Mouse (Mus musculus): Measurements from ENCODE around the gene Nup107.

Nup107 gene

DNA sequence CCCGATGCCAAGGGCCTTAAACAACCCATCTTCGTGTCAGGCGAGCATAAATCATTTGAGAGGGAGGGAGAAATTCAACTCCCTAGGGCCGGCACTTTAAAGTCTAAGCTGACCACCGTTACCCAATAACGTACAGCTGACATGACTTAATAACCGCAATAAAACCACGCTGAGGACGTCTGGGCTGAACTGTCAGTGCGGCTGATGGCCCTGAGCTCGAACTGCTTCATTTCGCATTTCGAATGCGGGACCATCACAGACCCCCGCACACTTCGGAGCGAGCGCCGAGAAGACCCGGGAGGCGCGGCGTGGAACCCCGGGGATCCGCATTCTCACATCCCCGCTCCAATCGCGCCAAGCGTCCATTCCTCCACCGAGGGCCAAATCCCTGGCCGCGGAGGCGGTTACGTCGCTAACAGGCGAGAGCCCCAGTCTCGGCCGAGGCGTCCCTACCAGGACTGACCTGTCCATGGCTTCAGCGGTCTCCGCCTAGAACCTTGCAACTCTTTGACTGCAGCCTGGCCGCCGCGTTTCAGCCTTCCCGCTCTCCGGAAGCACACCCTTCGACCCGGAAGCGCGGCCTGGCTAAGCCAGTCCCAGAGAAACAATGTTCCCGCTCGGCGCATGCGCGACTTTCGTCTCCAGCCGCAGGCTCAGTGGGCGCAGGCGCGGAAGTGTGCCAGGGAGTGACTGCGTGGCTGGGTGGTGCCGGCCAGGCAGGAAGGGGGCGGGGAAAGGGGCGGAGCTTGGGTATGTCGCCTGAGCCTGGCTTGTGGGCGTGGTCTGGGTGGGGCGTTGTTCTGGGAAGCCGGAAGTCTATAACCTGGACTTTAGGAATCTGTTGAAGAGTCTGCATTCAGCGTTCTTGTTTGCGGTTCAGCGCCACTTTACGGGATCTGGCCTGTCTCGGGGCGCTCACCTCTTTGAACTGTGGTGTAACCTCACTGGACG lies at the start of gene Nup107:
TSS of gene Nup107 (minus strand) at position 565 of the 951 bp plus-strand sequence.
- in situ Hi-C loops (cut with MboI, MseI) = no loop called here

DNA sequence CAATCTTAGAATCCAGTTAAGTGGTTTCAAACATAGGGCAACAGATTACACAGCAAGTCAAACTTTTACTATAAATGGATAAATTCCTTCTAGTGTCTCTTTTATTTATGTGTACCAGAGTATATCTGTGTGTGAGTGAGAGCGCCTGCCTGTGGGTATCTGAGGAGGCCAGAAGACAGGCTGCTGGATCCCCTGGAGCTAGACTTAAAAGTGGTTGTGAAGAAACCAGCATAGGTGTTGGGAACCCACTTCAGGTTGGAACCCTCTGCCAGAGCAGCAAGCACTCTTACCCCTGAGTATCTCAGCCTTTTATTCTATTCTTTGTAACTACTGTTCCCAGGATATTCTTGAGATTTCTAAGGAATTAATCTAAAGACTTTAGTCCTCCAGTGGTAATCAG lies 49.3 kb upstream of the Nup107 start:
- in situ Hi-C loops (cut with MboI, MseI) = no loop called here

DNA sequence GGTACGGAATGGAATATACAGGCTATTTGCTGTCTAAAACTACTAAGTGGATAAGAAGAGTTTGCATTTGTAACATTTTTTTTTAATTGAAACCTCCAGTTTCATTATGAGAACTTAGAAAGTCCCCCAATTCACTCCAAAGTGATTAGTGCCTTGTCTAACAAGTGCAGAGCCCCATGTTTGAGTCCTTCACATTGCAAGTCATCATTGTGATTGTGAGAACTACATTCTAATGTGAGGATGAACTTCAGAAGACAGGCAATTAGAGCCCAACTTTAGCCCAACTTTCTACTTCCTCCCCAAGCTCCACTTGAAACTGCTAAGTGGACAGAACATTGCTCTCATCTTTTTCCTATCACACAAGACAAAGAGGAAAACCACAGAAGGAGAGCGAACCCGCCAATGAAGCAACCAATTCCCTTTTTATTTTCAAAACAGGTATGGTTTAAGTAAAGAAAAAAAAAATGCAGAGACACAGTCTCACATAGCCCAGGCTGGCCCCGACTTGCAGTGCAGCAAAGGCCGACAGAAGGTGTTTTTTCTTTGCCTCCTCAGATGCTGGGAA lies 48.0 kb upstream of the Nup107 start:
- in situ Hi-C loops (cut with MboI, MseI) = no loop called here

- in situ Hi-C loops (cut with MboI, MseI) = loop anchor here (10.0 kb wide), 1 partner anchor 75 kb away; no protein-coding TSS in a partner anchor
Observed at GRCm38 (mm10) chr10:117839737-117840136, 47.2 kb upstream of the Nup107 start.

DNA sequence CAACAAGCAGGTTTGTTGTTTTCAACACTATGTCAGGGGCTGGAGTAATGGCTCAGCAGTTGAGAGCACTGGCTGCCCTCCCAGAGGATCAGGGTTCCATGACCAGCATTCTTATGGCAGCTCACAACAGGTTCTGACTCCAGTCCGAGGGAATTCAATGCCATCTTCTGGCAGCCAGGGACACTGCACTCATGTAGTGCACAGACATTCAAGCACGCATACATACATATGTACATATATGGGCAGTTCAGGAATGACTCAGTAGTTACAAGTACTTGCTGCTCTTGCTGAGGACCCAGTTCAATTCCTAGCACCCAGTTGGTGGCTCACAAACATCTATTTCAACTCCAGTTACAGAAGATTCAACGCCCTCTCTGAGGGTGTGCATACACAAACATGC lies 46.4 kb upstream of the Nup107 start:
- in situ Hi-C loops (cut with MboI, MseI) = loop anchor here (10.0 kb wide), 1 partner anchor 76 kb away; no protein-coding TSS in a partner anchor

GRCm38 (mm10) chr10:117836354-117836753 lies 43.8 kb upstream of the Nup107 start:
- in situ Hi-C loops (cut with MboI, MseI) = loop anchor here (10.0 kb wide), 1 partner anchor 78 kb away; no protein-coding TSS in a partner anchor

DNA sequence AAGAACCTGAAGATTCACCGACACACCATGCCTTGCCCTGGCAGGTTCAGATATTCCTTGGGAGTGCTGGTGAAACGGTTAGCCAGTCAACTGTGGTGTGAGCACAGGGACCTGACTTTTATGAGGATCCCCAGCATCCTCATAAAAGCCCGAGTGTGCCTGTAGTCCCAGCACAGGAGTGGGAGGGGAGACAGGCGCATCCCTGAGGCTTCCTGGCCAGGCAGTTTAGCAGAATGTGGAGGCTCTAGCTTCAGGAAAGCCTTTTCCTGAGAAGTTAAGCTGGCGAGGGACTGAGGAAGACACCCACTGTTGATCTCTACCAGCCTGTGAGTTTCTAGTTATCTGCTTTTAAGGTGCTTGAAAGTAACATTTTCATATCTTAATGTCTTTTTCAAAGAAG lies 42.9 kb upstream of the Nup107 start:
- in situ Hi-C loops (cut with MboI, MseI) = loop anchor here (10.0 kb wide), 1 partner anchor 79 kb away; no protein-coding TSS in a partner anchor

DNA sequence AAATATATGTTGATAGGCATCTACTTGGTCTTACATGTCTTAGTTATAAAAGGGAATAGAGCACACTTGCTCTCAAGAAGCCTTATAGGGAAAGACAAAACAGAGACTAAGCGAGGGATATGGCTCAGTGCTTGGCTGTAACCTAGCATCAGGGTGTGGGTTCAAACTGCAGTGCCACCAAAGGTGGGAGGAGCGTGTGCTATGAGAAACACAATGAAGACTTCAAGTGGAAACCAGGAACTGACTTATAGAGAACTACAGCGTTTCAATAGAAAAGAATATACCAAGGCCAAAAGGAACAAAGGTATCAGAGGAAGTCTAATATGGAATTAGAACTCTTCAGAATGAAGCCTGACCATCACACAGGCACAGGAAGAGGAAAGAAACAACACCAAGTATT lies 38.3 kb upstream of the Nup107 start:
- in situ Hi-C loops (cut with MboI, MseI) = loop anchor here (5.0 to 10.0 kb wide), 2 partner anchors 84 to 107 kb away; no protein-coding TSS in a partner anchor

DNA sequence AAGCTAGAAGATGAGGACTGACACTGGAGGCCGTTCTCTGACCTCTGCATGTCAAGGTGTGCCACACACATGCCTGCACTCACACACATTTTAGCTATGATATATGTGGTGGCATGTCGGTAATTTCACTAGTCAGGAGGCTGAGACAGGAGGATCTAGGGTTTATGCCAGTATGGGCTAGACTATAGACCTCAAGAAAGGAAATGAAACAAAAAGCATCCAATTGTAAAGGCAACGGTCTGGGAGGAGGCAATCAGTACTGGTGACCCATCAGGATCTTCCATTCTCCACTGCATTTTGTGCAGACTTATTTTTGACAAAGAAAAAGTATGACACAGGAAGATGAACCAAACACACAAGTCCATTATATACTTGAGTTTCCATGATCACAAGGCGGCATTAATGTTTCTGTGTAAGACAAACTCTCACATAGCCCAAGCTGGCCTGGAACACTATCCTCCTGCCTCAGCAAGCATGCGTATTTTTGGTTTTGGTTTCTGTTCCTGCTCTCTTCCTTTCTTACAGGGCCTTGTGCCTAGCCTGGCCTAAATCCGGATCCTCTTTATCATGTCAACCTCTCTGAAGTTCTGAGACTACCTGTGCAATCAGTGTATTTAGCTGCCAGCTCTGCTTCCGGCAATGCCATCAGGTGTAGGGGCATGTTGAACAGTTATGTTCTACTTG lies 37.1 kb upstream of the Nup107 start:
- in situ Hi-C loops (cut with MboI, MseI) = loop anchor here (5.0 to 10.0 kb wide), 2 partner anchors 85 to 108 kb away; no protein-coding TSS in a partner anchor

DNA sequence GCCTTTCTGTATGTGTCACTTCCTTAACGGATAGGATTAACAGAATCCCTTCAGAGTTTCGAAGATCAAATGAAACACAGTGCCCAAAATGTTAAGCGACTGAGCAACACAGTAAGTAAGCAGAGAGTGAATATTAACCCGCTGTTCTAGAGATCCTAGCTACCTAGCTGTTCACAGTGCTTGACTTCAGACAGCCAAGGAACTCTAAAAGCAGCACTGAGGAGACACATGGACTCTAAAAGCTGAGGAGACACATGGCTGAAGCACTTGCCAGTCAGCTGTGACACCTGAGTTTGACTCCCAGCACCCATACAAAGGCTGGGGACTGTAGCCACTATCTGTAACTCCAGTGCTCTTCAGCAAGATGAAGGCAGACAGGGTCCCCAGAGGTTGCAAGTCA lies 36.5 kb upstream of the Nup107 start:
- in situ Hi-C loops (cut with MboI, MseI) = no loop called here

- in situ Hi-C loops (cut with MboI, MseI) = no loop called here
Observed at GRCm38 (mm10) chr10:117828536-117828935, 36.0 kb upstream of the Nup107 start.

DNA sequence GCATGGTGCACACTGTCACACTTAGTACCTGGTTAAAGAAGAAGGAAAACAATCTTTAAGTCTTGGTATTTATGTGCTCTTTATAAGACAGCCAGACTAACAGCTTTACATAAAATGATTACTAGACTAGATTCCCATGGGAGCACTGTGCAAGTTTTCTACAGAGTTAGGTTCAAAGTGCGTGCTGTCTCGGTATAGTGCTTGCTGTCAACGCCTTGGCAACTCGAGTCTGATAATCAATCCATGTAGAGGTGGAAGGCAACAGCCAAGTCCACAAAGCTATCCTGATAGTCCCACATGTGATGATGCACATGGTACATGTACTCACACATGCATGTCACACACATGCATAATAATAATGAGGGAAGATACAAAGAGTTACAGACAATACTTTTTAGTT lies 32.1 kb upstream of the Nup107 start:
- in situ Hi-C loops (cut with MboI, MseI) = no loop called here

DNA sequence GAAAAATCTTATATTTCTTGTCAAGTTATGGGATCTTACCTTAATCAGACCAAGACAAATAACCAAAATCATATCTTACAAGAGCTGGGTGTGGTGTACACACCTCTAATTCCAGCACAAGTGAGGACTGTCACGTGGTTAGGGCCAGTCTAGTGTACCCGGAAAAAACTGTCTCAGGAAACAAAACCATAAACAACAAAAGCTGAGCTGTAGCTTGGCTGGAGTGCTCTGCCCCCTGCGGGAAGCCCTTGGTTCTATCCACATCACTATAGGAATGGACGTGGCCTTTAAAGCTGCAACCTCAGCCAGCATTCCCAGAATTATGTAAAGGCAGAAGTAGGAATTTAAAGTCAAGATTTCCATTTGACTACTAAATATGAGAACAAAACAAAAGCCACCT lies 31.6 kb upstream of the Nup107 start:
- in situ Hi-C loops (cut with MboI, MseI) = no loop called here

- in situ Hi-C loops (cut with MboI, MseI) = no loop called here
Observed at GRCm38 (mm10) chr10:117823321-117823720, 30.8 kb upstream of the Nup107 start.

GRCm38 (mm10) chr10:117818600-117818999 lies 26.1 kb upstream of the Nup107 start:
- in situ Hi-C loops (cut with MboI, MseI) = no loop called here

DNA sequence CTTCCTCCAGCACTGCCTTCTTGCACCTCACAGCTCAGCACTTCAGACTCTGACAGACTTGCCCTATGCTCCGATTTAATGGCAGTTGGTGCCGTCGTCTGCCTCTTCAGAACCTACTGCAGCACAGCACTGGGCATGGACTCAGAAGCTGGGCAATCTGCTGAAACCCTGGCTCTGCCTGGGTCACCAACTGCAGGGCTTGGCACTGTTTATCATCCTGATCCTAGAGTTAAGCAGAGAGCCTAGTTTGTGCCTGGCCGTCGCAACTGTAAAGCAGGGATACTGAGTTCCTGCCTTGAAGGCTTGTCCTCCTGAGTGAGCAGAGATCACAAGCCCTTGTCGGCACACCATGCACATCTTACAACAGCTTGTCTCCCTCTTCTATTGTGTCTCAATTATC lies 24.2 kb upstream of the Nup107 start:
- in situ Hi-C loops (cut with MboI, MseI) = no loop called here

- in situ Hi-C loops (cut with MboI, MseI) = no loop called here
Observed at GRCm38 (mm10) chr10:117812501-117812900, 20.0 kb upstream of the Nup107 start.

DNA sequence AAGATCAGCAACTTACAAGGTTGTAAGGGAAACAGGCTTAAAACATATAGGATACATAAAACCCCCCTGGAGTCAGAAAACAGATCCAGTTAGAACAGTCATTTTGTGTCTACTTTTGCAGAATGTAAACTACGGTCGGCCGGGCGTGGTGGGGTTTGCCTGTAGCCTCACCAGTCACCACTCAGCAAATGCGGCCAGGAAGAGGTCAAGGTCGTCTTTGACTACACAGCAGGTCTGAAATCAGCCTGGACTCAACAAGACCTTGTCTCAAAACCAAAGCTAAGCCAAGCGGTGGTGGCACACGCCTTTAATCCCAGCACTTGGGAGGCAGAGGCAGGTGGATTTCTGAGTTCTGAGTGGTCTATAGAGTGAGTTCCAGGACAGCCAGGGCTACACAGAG lies 19.1 kb upstream of the Nup107 start:
- in situ Hi-C loops (cut with MboI, MseI) = no loop called here

- in situ Hi-C loops (cut with MboI, MseI) = no loop called here
Observed at GRCm38 (mm10) chr10:117810506-117810905, 18.0 kb upstream of the Nup107 start.

GRCm38 (mm10) chr10:117808068-117808467 lies 15.6 kb upstream of the Nup107 start:
- in situ Hi-C loops (cut with MboI, MseI) = no loop called here

- in situ Hi-C loops (cut with MboI, MseI) = no loop called here
Observed at GRCm38 (mm10) chr10:117805919-117806318, 13.4 kb upstream of the Nup107 start.

Measured in T-helper 2 cell (primary cell).